Mouse (Mus musculus) lung, postnatal 0 days (tissue): ENCODE data around the gene Rab39b.

Source experiments
- CTCF ChIP-seq: IDR thresholded peaks from 2 replicates; pipeline ENCODE4 v1.5.1; 2016; ENCODE audit warnings: antibody characterized with exemption, mild to moderate bottlenecking
- EP300 ChIP-seq: IDR thresholded peaks from 2 replicates; pipeline ENCODE4 v1.6.1; 2016; ENCODE audit warnings: antibody characterized with exemption, mild to moderate bottlenecking, control low read depth

DNA sequence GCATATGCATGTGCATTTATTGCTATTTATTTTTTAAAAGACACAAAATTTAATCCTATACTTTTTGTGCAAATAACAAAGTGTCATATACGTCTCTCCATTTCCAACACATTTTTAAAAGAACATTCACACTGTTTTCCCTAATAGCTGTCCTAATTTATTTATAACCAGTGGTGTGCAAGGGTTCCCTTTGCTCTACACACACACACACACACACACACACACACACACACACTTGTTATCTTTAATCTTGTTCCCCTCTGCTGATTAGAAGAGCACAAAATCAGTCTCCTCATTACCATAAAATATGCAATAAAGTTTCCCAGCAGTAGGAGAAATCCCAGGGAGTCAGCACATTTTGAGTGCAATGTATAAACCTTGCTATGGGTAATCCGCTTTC, 508 bp upstream of the Rab39b start:
- TF ChIP-seq CTCF (no peak), EP300 (no peak)
